Mouse (Mus musculus) embryonic stem cell, embryonic (primary cell): ENCODE measurements at regions not wholly inside any gene's neighbourhood (a gene's known extent, or its start where the extent isn't known, plus 50 kb on each side); places are given as distances from the start of the nearest gene placed in this dataset.

Experiments used
- CTCF ChIA-PET, 4 experiments: fragments of 300-600 bp in 2 of 4; fragments of 350-600 bp in 2 of 4; sonication (Branson Sonifier 250); formaldehyde crosslinking; loops; one replicate each; lab custom pipeline; 2022; ENCODE audit warnings: inconsistent platforms in 2 of 4; lab: Charles Lee
- POLR2A ChIA-PET, 4 experiments: fragments of 300-600 bp in 2 of 4; fragments of 350-600 bp in 2 of 4; sonication (Branson Sonifier 250); formaldehyde crosslinking; loops; one replicate each; lab custom pipeline; 2022; ENCODE audit warnings: antibody characterized with exemption in 4 of 4, inconsistent platforms in 1 of 4; lab: Charles Lee

DNA sequence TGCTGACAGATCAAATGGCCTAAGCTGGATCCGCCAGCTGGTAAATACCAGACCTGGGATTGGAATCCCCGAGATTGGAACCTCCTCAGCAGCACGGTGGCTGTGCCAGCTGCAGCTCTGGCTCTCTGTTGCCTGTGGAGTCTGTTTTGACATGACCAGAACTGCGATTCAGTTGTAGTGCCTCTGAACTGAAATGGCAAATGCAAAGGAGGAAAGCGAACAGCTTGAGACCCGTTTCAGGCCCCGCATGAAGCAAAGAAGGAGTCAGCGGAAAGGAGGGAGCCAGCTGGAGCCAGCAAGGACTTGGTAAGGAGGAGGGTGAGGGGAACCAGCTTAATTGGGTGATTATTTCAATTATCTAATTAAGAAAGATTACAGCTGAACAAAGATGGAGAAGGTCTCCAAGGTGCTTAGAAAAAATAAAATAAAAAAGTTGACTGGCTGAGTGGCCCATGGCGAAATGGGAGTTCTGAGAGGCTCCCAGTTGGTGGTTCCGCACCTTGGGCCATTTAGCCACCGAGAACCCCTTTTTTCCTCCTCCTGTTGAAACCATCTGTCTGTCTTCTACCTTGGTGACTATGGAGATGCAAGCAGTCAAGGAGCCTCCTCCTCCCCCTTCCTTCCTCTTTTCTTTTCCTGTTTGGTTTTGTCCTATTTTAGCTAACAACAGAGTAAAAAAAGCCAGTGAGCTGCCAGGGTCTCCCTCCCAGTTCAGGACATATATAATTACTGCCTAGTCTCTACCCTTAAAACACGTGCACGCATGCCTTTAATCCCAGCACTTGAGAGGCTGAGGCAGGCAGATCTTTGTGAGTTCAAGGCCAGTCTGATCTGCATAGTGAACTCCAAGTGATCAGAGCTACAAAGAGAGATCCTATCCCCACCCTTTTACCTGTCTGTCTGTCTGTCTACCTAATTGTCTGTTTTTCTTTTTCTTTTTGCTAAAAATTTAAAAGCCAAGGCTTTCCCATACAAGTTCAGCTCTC, 54.3 kb upstream of the Rybp start:
- POLR2A ChIA-PET, result interaction anchor here in 3 of 4 experiments (0.5 to 2.9 kb wide), 21 partner anchors 9 to 157 kb away, joined by 3 to 20 read pairs (median 4); no protein-coding TSS in a partner anchor

DNA sequence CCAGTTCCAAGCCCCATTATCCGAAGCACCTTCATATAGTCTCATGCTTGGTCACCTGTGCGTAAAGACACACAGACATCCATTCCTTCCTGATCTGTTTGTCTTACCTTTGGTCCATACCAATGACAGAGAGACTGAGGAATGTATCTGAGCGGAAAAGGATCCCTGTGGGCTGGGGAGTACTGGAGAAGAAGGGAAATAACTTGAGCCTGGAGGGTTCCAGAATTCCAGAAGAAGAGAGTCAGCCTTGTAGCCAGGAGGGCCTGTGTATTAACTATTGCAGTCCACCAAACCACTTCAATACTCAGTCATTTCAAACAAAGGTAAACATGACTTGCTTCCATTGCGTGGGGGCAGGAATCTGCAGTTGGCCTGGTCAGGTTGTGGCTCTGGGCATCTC, 51.0 kb upstream of the Rybp start:
- ChIA-PET POLR2A (interaction anchor here in 1 of 4 experiments (1.3 to 8.0 kb wide), 3 partner anchors 11 to 84 kb away, joined by 5 to 115 read pairs (median 43); no protein-coding TSS in a partner anchor), CTCF (no interaction called here)

More for the DNA sequence above, 54.3 kb upstream of the Rybp start:
- CTCF ChIA-PET, result interaction anchor here in 1 of 4 experiments (0.6 kb wide), 1 partner anchor 36 kb away, joined by 4 read pairs; no protein-coding TSS in a partner anchor
